Mouse (Mus musculus): ENCODE data around the gene Pkdrej.

The Pkdrej gene

GRCm38 (mm10) chr15:85768991-85769390 is 52.5 kb downstream of the Pkdrej start:
- no peak for DNase-seq (ENCODE audit: low spot score in 2 of 2)

- DNase-seq (ENCODE audit: low spot score in 2 of 2) = no peak
Measured at GRCm38 (mm10) chr15:85766677-85767076, 54.9 kb downstream of the Pkdrej start.

DNA sequence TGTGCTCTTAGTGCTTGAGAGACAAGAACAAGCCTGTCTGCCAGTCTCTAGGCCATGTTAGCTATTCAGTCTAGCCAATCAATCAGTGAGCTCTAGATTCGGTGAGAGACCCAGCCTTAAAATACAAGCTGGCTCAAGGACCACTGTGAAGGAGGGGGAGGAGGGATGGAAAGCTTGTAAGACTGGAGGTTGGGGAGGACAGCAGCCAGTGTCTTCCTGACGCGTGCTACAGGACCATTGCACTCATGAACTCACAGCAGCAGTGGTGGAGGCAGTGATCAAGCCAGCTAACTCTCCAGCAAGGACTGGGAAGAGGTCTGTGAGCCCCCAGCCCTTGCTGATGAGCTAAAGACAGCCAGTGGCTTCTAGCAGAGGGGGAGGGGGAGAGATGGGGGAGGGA is 56.5 kb downstream of the Pkdrej start:
- DNase-seq (ENCODE audit: low spot score in 2 of 2) = no peak

All from heart, adult 9 months (tissue).